10 mouse cellular contexts compared by ENCODE assay signal in genomic region chr1:58956229-58956628, GRCm38 (mm10). TPM values are rescaled to one million over a fixed set of nuclear protein-coding genes. Genes with fewer than 3 reads are reported as not detected.
DNase-seq lines count a peak whose midpoint lies in the region; ATAC-seq and TF ChIP-seq lines count a peak whose summit lies in the region.
"Had no signal": no experiment of that assay in that cellular context is flagged by ENCODE, and none has a peak within 500 bp of the region (broad histone marks: within the 10 kb centered on the region; RNA-seq: fewer than 3 reads in every experiment).

No protein-coding gene starts in this region.

- peak; percentile 66 for DNase-seq in kidney, adult 2 months
- DNase-seq in kidney, adult 9 months, result peak; percentile 59
- DNase-seq in lung, postnatal 25 days (ENCODE audit: low spot score), result peak; percentile 82
- peak; percentile 68 to 78 for DNase-seq in thymus, postnatal 36 days
- no peak for DNase-seq in urinary bladder, adult 18-20 months (ENCODE audit: low spot score in 2 of 2)
- DNase-seq in cerebellum, postnatal 25 days, result no peak
- DNase-seq in gastrocnemius, adult 18-20 months (ENCODE audit: low spot score), result no peak
- DNase-seq: cerebellum, postnatal 10 days had no signal

- 64% methylated on average over 9 of the region's 9 CpGs for WGBS in kidney, adult 2 months
- WGBS in kidney, embryonic 14.5 days, result 68% methylated on average over 9 of the region's 9 CpGs

- H3K4me2 ChIP-seq in kidney, embryonic 14.5 days (replicated peaks; ENCODE audit: low read depth, low read length), result no peak overlapping the region
- H3K4me2 ChIP-seq: limb, embryonic 13.5 days had no signal

- TF ChIP-seq POLR2A in kidney, adult 2 months (IDR thresholded peaks at IDR 0.05; ENCODE audit: low read depth, low read length), result no peak

- H3K27me3 ChIP-seq in kidney, adult 2 months (replicated peaks; ENCODE audit: control insufficient read depth, insufficient read depth, low read length), result no peaks in the 10 kb centered on the region
- H3K27me3 ChIP-seq in kidney, embryonic 14.5 days (ENCODE audit: control insufficient read depth, insufficient read depth, low read length), result no peaks in the 10 kb centered on the region
- H3K27me3 ChIP-seq: limb, embryonic 13.5 days had no signal

- H3K36me3 ChIP-seq in kidney, adult 2 months (ENCODE audit: control insufficient read depth, insufficient read depth, low read length), result no peaks in the 10 kb centered on the region
- no peaks in the 10 kb centered on the region for H3K36me3 ChIP-seq in kidney, embryonic 14.5 days (ENCODE audit: control insufficient read depth, insufficient read depth, low read length)
- H3K36me3 ChIP-seq: limb, embryonic 13.5 days had no signal

- H3K27ac ChIP-seq in kidney, adult 2 months (ENCODE audit: insufficient read depth, low read depth, low read length), result no peak overlapping the region
- no peak overlapping the region for H3K27ac ChIP-seq in kidney, embryonic 14.5 days (ENCODE audit: low read depth, low read length)
- H3K27ac ChIP-seq: limb, embryonic 13.5 days had no signal

- H3K9ac ChIP-seq in kidney, embryonic 14.5 days (ENCODE audit: low read depth, low read length), result no peak overlapping the region
- H3K9ac ChIP-seq: limb, embryonic 13.5 days had no signal

- TF ChIP-seq CTCF in kidney, adult 2 months (conservative IDR thresholded peaks at IDR 0.05; ENCODE audit: insufficient read depth, insufficient read length, low read depth, low read length), result no peak

- no peak overlapping the region for H3K4me3 ChIP-seq in kidney, adult 2 months (ENCODE audit: insufficient read depth, low read depth, low read length)
- no peak overlapping the region for H3K4me3 ChIP-seq in kidney, embryonic 14.5 days (ENCODE audit: low read length)
- H3K4me3 ChIP-seq: limb, embryonic 13.5 days had no signal

- H3K9me3 ChIP-seq in kidney, embryonic 14.5 days (ENCODE audit: control insufficient read depth, low read length), result no peaks in the 10 kb centered on the region
- H3K9me3 ChIP-seq: limb, embryonic 13.5 days had no signal

- no peak for ATAC-seq in kidney, embryonic 14.5 days (ENCODE audit: low FRiP score, low TSS enrichment)

- peaks cover 46% of the 10 kb centered on the region for H3K4me1 ChIP-seq in kidney, adult 2 months (ENCODE audit: control insufficient read depth, insufficient read depth, low read length)
- H3K4me1 ChIP-seq in kidney, embryonic 14.5 days (ENCODE audit: control insufficient read depth, insufficient read depth, low read length), result peaks cover 12% of the 10 kb centered on the region; the same call in 1 of the 2 replicates

RNA-seq across cellular contexts. Expression of gene Trak2, which starts 17.0 kb away (rescaled TPM):
- polyA plus RNA-seq in kidney, adult 2 months (2012; rRNA removed), result 55.4 and 63.1 TPM in 2 replicates
- 8.2 and 15.7 TPM in 2 replicates for polyA plus RNA-seq in kidney, embryonic 14.5 days (2014; fragmentation: Nextera tagmentation; extraction: Ambion mirVana)
- 10 to 100 TPM; 56.1 to 83.1 TPM for total RNA-seq in gastrocnemius, adult 18-20 months (2021)

RNA-seq across cellular contexts. Expression of gene Stradb, which starts 17.1 kb away (rescaled TPM):
- polyA plus RNA-seq in kidney, adult 2 months (2012; rRNA removed), result 25.0 and 26.6 TPM in 2 replicates
- 24.1 and 24.9 TPM in 2 replicates for polyA plus RNA-seq in kidney, embryonic 14.5 days (2014; fragmentation: Nextera tagmentation; extraction: Ambion mirVana)
- 100 to 1,000 TPM; 117 to 129 TPM for total RNA-seq in gastrocnemius, adult 18-20 months (2021)

Comparison
In these comparisons a context has a peak if more than half of its experiments do, and no peak if none do; other contexts are left out.
1. DNase-seq: peak in kidney, adult 2 months (single experiment), kidney, adult 9 months (single experiment), lung, postnatal 25 days (single experiment) and thymus, postnatal 36 days (2 of 2); none in urinary bladder, adult 18-20 months (0 of 2), cerebellum, postnatal 25 days (0 of 2) and gastrocnemius, adult 18-20 months (single experiment).